Mouse (Mus musculus) E14TG2a.4 (cell line): ENCODE measurements around the gene Nipsnap1.

Experiments used
- CTCF ChIP-seq: conservative IDR thresholded peaks from 2 replicates; pipeline ENCODE4 v1.5.1; 2014; ENCODE audit warnings: low read length
- NANOG ChIP-seq: IDR thresholded peaks from 2 replicates; pipeline ENCODE4 v1.6.1; 2014; ENCODE audit warnings: borderline replicate concordance, low read length, mixed read lengths

DNA sequence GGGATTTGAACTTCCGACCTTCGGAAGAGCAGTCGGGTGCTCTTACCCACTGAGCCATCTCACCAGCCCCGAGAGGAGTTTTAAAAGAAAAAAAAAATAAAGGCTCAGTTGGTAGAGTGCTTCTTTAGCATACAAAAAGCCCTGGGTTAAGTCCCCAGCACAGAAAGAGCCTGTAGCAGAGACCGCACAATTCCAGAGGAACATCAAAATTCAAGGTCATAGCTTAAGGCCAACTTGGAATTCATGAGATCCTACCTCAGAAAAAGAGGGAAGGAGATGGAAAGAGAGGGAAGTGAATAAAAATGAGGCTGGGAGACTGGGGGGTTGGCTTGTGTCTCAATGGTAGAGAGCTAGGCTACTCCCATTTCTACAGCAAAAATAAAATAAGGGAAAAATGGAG, 19.6 kb upstream of the Nipsnap1 start:
- TF ChIP-seq CTCF (no peak), NANOG (peak; percentile 35; the same call in 1 of the 2 replicates)
